Mouse (Mus musculus) left cerebral cortex, adult 8-10 months (tissue): ENCODE results near the gene Igf2bp3. TPM values are rescaled to one million over a fixed set of nuclear protein-coding genes. Genes with fewer than 3 reads are reported as not detected.

Experiments used
- DNase-seq, 2 experiments: peaks; one replicate each; pipeline ENCODE4 v3.0.0; 2022; ENCODE audit warnings: low spot score in 2 of 2
- total RNA-seq, 4 experiments: library from RNA; stranded (reverse); gene quantifications; 2 replicates each; pipeline ENCODE4 v1.2.4; 2022

Gene Igf2bp3
- total RNA-seq, 4 experiments from 2014 or later, result not detected

DNA sequence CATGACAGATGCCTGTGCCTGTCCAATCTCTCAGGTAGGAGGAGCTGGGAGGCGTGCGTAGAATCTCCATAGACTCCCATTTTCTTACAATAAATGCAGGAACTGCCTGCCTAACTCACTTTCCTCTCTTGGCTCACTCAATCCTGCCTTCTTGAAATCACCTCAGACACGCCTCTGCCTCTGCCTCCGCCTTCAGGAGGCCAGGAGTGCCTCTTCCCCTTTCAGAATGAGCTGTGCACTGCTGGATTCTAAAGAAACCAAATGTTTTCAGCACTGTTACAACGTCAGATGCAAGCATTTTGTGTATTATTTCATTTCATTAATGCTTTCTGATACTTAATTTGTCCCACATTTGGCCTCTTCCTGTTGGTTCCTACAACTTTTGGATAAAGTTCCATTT is 38.7 kb downstream of the Igf2bp3 start:
- no peak for DNase-seq

DNA sequence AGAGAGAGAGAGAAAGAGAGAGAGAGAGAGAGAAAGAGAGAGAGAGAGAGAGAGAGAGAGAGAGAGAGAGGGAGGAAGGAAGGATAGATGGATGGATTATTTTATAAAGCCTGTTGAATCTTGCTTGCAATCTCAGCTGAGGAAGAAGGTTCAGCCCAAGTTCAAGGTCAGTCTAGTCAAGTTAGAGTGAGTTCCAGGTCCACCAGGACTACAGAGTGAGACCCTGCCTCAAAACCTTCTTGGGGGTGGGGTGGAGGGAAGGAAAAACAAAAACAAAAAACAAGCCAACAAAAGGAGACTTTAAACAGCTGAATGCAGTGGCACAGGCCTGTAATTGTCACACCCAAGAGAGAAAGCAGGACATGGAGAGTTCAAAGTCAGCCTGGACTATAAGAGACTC is 40.1 kb downstream of the Igf2bp3 start:
- no peak for DNase-seq

GRCm38 (mm10) chr6:49173674-49174073 is 41.1 kb downstream of the Igf2bp3 start:
- no peak for DNase-seq

- no peak for DNase-seq
Measured at GRCm38 (mm10) chr6:49173265-49173664, 41.5 kb downstream of the Igf2bp3 start.

- DNase-seq, result no peak
Measured at GRCm38 (mm10) chr6:49171216-49171615, 43.5 kb downstream of the Igf2bp3 start.

DNA sequence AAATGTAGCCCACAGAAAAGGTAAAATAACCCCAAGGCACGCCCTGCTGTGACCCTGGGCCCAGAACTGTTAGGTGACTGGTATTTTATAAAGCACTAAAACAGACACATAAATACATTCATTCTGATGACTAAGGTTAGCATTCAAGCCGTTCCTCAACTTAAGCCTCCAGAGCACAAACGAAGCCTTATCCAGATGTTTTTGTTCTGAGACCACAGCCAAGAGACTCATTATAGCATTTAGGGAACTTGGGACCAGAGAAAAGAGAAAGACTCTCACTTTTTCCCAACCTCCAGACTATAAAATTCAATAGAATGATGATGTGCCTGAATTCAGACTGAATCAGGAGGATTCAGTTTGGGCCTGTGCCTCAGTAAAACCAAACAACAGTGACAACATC is 46.1 kb downstream of the Igf2bp3 start:
- DNase-seq, result no peak

- DNase-seq, result no peak
Measured at GRCm38 (mm10) chr6:49167406-49167805, 47.4 kb downstream of the Igf2bp3 start.

DNA sequence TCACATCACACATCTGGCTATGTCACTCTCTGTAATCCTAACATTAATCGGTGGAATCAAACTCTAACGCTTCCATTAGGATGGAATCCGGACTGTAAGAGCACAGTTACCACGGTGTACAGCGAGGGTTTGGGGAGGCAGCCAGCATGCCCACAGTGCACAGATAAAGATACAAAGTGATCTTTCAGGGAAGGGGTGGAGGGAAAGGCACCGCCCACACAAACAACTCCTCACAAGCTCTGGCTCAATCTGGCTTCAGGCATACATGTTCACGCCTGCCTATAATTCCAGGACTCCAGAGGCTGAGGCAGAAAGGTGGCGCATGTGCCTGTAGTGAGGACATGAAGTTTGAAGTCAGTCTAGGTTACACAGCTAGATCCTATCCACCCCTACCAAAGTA is 48.4 kb downstream of the Igf2bp3 start:
- DNase-seq, result no peak

GRCm38 (mm10) chr6:49165855-49166254 is 48.9 kb downstream of the Igf2bp3 start:
- DNase-seq, result no peak

DNA sequence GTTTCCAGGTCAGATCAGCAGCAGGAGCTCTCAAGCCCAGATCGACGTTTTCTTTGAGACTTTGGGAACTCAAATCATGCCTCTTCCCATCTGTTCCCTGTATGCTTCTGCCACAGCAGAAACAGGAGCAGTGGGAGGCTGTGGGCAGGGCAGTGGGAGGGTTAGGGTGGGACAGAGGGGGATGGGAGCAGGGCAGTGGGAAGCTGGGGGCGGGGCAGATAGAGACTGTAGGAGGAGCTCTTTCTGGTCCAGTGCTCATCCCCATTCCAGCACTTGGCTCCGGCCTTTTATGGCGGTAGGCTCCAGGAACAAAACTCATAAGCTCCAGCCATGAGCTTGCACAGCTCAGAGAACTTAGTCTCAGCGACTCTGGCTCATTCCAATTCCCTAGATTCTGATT is 49.7 kb downstream of the Igf2bp3 start:
- no peak for DNase-seq

DNA sequence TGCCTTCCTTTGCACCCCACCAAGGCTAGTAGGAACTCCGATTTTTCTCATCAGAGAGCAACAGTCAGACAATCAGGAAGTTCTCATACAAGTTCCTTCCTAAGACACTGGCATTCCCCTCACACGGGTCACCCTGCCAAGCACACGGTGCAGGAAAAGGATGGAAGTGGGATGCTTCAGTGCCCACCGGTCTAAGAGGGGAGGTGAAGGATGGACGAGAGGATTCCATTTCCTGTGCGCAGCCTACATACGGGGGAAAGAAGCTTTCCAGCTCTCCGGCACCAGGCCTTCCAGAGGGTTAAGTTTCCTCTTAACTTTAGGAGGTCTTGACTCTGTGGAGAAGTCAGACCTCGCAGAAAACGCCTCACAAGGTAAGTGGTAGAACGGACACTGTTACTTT is 50.1 kb downstream of the Igf2bp3 start:
- no peak for DNase-seq

DNA sequence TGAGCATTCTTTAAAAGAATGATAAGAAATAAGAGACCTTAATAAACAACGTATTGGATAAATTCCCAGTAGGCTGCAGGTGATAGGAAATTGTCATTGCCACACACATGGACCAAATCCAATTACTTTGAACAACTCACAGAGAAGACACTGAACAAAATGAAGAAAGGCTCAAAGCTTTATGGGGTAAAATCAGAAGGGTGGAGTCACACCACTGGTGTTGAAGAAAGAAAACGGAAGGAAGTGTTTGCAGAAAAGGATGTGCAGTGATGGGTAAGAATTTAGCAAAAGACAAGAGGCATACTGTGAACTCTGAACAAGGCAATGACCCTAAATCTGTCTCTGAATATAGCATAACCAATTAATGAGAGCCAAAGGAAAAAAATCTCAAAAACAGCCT is 54.8 kb downstream of the Igf2bp3 start:
- DNase-seq, result no peak

DNA sequence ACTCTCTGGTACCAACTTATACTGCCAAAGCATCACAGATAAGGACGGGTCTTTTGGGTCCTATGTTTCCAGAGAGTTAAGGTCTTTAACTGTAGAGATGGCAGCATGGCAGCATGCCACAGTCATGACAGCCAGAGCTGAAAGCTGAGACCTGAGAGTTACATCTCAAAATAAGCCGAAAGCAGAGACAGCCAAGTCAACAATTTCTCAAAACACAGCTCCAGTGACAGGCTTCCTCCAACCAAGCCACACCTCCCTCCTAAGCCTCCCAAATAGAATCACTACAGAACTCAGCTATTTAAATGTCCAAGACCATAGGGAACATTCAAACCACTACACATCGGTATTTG is 58.0 kb downstream of the Igf2bp3 start:
- no peak for DNase-seq

GRCm38 (mm10) chr6:49156170-49156825 is 58.5 kb downstream of the Igf2bp3 start:
- DNase-seq, result no peak

GRCm38 (mm10) chr6:49151465-49151864 is 63.3 kb downstream of the Igf2bp3 start:
- no peak for DNase-seq

DNA sequence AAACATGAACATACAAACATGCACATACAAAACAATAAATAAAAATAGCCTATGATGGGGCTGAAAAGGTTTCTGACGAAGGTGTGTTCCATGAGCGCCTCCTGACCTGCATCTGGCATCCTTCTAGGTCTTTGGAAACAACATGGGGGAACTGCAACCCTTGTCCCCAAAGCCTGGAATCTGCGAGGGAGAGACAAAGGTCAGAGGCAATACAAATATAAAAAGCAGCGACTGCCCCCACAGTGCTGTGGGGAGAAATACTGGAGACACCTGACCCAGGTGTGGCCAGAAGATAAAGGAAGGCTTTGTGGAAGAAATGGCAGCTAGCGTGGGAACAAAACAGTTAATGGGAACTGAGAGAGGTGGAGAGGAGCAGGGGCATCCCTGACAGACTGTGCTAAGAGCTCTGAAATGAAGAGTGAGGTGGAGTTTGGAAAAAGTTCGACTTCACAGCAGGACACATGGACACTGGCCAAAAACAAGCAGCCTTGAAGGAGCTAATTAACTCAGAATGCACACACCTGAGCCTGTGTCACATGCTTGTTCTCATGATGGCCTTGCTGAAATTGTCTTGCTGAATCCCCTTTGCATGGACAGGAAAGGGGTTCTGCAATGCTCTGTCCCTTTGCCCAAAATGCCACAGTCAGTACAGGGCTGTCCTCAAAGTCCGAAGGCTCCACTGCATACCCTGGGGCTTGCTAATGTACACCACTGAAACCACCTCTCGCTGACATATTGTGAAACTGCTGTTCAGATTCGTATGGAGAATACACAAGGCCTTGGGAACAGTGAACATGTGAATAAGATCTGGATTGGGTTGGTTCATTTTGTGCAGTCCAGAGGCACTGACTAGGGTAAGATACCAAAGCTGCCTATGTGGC is 64.2 kb downstream of the Igf2bp3 start:
- DNase-seq, result no peak

- no peak for DNase-seq
Measured at GRCm38 (mm10) chr6:49149202-49149930, 65.4 kb downstream of the Igf2bp3 start.

GRCm38 (mm10) chr6:49148781-49149180 is 66.0 kb downstream of the Igf2bp3 start:
- DNase-seq, result no peak

DNA sequence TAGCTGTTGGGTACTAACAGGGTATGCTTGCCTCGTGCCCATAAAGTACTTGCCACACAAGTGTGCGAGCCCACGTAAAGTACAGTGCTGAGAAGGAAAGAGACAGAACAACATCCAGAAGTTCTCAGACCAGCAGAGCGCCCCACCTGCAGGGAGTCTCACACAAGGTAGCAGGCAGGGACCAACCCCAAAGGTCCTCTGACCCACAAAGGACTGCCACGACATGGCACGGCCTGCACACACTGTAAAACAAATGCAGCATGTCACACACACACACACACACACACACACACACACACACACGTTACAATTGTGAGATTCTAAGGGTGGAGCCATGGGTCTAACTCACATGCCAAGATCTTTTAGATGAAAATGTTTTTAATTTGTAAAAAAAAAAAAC is 66.4 kb downstream of the Igf2bp3 start:
- DNase-seq, result no peak

- no peak for DNase-seq
Measured at GRCm38 (mm10) chr6:49146461-49146860, 68.3 kb downstream of the Igf2bp3 start.

- DNase-seq, result no peak
Measured at GRCm38 (mm10) chr6:49142428-49142827, 72.3 kb downstream of the Igf2bp3 start.

GRCm38 (mm10) chr6:49141125-49141524 is 73.6 kb downstream of the Igf2bp3 start:
- no peak for DNase-seq
